Mouse (Mus musculus) thymus, postnatal 36 days (tissue): ENCODE results near the gene Tns3.

Experiments used
- DNase-seq, 2 experiments: peaks; one replicate each; pipeline ENCODE4 v3.0.0; 2022; ENCODE audit warnings: mixed read lengths in 2 of 2

Gene Tns3

DNA sequence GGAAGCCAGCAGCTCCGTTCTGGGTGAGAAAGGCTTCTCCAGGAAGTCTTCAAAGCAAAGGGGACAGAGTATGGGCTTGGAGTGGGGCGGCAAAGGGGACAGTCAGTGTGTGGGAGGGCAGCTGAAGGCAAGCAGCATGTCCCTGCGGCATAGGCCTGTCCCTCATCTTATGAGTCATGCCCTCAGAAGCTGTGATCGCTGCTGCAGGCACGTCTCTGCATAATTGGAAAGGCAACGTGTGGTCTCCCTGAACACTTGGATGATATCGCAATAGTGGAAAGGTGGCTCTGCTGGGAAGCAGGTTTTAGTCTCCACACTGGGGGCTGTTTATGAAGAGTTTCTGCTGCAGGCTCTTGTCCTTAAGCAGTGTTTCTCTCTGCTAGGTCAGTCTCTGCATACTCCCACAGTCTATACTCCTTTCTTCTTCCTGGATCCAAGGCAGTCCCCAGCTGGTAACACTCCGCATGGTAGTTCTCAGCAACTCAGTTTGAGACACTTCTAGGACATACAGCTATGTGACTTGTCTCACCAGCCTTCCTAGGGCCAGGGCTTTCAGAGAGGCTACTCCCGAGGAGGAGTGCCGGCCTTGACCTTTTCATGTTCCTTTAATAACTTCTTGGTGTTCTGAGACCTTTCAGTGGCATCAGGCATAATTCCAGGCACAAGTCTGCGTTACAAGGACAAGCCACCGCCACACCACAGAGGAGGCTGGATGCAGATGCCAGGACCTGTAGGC lies 14.1 kb upstream of the Tns3 start:
- DNase-seq: no peak

DNA sequence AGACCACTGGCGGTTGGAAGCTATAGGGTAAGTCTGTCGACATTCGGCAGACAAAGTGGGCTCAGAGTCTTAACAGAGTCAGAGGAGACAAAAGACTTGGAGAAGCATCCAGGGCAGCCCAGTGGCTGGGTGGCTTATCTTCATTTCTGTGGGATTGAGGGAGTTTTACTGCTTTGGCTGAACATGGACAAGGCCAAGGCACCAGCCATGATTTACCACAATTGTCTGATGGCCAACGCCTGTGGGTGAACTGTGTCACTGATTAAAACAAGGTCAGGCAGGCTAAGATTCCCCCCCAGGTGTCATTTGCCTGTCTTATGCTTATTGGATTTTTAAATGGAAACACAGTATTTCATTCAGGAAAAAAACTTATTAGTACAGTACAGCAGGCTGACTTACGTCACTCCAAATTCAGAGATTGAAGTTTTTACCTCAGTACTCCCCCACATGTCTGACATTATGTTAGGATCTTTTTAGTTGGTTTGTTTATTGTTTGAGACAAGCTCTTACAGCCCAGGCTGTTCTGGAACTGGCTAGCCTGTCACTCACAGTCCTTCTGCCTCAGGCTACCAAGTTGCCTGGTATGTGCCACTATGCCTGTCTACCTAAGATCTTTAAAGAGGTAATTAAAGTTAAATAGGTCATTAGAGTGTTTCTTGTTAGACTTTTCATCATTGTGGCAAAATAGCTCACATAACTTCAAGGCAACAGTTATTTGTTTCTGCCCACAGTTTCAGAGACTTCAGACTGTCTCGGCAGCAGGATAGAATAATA lies 11.6 kb upstream of the Tns3 start:
- no peak for DNase-seq

DNA sequence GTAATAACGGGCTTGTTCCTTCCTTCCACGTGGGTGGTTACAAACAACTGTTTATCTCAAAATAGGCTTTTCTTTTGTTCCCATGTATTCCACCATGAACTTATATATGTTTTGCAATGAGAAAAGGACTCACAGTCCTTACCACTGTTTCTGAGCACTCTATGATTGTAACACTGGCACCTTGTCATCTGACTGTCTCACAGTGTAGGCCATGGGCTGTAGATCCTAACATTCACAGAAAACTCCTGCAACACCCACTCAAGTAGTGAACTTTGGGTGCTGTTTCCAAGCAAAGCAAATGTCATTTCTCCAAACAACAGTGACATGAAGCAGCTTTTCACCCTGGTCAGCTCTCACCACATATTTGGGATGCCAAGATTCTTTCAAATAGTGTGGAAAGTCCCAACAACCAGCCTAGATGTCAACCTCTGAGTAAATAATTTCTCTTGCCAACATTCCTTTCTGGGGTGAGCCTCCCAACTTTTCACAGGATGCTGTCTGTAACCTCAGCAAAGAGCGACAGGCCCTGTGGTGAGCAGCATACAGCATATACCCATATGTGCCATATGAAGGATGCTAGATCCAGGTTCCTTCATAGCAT lies 10.3 kb upstream of the Tns3 start:
- no peak for DNase-seq

DNA sequence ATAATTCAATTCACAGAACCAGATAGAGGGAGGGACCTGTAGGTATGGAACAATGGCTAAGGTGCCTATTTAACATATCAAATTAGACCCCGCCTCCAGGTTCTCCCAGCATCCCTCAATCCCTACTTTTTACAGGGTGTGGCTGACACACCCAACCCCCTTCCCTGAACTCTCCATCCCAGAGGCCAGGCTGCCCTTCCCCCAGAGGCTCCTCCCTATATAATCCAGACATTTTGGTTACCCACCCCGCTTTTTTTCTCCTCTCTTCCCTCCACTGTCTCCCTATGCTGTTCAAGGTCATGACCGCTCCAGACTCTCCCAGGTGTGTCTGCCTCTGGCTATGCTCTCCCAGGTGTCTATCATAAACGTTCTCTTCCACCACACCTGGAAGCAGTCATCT lies 7.4 kb upstream of the Tns3 start:
- DNase-seq: no peak

DNA sequence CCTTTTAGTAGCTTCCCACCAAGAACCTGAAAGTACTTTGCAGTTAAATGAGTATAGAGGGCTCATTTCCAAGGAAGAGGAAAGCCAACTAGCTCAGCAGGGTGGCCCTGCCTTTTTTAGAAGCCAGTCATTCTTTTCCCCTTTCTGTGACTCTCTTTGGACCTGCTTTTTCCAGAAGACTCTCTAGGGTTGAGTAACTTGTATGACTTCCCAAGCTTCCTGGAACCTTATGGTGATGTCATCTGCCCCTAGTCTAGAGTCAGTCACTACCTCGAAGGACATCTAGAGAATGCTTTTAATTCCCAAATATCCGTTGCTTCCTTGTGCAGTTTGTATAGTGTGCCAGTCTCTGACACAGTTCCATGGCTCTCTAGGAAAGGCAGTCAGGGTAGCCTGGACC lies 4.8 kb upstream of the Tns3 start:
- DNase-seq: no peak

DNA sequence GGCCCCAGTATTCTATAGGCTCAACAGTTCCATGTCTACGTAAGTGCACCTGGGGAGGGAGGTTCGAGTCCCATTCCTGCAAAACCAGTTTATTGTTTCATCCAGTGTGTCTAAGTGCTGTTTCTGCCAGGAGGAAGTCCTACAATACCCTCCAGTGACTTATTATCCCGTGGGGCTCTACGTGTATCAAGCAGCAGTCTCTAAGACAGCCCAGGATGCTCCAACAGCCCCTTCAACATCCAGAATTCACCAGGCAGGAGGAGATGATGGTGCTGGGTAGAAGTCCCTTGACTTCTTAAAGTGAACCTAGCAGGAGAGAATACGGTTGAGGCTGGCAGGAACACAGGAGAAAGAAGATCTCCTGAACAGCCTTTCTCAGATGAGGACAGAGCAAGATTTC lies 462 bp upstream of the Tns3 start:
- no peak for DNase-seq

DNA sequence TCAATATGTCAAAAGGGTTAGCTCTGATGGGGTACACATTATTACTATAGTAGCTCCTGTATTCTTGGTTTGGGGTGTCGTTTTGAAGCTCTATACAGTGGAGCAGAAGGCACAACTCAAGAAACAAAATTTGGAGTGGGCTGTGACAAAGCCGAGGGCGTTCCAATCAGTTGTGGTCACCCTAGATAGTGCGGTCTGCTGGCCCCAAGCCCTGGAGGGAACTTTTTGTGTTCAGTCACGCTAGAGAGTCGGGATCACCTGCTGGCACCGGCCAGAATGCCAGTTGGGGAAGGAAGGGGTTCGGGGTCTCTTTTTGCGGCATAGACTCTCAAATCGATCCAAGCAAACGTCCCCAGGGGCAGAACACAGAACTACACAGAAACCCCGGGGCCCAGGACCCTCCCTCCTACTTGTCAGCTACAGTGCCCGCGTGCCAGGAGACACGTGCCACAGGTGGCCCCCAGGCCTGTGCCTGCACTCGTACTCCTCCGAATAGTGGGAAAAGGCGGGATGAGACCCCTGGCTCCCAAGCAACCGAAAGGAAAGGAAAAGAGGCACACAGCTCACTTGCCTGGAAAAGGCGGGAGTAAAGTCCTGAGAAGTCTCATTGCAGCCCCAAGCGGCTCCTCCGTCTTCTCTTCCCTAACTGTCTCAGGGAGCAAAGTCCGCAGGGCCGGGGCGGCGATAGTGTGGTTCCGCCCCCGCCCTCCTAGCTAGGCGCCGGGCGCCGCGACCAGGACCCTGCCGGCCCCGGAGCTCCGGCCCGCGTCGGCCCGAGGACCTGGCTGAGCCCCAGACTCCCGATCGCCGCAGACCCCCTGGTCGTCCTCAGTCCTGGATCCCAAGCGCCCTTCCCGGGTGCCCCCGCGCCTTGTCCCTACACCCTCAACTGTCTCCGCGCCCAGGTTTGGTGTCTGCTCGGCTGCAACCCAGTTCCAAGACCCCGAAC lies 617 bp downstream of the Tns3 start:
- DNase-seq: peak; percentile 58 to 60

DNA sequence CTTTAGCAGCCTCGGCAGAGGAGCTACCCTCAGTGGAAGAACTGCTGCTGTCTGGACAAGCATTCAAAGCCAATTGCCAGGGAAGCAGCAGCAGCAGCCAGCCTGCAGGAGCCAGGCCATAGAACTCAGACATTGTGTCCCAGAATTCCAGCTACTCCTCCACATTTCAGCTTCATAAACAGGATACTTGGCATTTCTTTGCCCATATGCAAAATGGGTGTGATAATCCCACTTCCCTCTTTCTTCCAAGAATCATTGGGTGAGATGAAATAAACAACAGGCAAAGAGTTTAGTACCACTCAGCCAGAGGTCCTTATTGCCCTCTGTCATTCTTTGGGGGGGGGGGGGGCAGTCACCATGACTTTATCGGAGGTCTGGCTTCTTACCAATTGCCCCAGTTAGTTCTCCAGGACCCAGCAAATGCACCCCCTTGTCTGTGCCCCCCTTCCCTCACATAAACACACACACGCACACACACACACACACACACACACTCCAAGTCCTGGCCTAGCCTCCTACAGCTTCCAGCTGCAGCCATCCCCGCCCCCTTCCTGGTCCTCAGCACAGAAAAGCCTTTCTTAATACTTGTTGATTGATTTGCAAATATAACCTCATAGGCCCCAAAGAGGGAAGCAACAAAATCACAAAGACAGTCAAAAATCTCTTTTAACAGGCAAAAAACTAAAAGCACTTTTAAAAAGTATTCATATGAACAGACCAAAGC lies 1.5 kb downstream of the Tns3 start:
- DNase-seq: no peak

DNA sequence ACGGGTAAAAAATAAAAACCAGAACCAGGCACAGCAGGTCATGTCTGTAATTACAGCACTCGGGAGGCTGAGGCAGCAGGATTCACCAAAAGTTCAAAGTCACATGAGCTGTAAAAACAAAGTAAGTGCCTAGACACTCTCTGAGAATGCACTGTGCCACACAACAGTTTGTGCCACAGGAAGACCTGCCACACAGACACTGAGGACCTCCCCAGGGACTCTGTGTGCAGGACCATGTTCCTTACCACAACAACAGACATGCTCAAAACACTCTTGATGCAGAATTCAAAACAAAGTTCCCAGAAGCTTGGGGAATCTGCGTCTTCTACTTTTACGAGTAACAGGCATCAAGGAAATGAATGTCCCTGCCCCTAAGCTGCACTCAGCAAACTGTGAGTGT lies 3.4 kb downstream of the Tns3 start:
- no peak for DNase-seq

DNA sequence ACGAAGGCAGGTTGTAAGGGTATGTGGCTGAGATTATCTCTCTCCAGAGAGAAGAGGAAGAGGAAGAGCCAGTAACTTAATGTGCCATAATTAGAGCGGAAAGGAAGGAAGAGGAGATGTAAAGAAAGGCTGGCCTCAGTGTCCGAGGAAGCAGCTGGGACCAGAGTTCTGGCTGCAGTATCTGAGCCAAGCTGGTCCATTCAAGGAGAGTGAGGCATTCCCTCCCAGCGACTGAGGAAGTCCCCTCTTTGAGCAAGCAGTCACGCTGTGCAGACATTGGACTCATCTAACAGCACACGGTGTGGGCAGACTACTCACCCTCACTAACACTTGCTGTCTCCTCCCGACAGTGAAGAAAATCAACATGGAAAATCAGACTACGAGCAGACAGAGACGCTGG lies 4.5 kb downstream of the Tns3 start:
- no peak for DNase-seq

DNA sequence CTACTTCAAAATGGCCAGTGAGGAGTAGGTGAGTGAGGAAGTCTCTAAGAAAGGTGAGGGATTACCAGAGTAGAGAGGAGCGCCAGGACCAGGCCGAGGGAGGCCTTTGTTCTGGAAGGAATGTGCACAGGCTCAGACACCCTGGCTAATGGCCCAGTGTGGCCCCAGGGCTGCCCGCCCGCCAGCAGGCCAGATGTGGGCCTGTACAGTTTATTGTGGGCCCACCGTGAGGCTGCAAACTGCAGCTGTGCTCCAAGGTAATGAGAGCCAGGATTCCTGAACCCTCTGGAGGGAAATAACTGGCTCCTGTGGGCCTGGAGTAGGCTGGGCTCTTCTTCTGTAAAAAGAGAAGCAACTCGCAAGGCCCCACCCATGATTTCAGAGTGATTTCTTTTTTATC lies 5.3 kb downstream of the Tns3 start:
- DNase-seq: no peak

DNA sequence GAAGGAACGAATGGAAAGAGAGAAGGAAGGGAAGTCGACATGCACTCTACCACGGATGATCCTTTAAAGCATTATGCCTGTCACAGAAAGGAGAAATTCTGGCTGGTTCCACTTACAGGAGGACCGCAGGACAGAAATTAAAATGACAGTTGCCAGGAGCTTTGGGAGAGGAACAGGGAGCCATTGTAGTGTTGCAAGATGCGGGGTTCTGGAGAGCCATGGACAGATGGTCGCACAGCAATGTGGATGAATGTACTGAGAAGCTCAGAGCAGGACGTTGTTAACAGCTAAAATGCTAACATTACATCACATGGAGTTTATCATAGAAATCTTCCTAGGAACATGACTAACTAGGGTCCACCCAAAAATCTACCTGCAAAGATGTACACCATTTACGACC lies 6.8 kb downstream of the Tns3 start:
- no peak for DNase-seq

DNA sequence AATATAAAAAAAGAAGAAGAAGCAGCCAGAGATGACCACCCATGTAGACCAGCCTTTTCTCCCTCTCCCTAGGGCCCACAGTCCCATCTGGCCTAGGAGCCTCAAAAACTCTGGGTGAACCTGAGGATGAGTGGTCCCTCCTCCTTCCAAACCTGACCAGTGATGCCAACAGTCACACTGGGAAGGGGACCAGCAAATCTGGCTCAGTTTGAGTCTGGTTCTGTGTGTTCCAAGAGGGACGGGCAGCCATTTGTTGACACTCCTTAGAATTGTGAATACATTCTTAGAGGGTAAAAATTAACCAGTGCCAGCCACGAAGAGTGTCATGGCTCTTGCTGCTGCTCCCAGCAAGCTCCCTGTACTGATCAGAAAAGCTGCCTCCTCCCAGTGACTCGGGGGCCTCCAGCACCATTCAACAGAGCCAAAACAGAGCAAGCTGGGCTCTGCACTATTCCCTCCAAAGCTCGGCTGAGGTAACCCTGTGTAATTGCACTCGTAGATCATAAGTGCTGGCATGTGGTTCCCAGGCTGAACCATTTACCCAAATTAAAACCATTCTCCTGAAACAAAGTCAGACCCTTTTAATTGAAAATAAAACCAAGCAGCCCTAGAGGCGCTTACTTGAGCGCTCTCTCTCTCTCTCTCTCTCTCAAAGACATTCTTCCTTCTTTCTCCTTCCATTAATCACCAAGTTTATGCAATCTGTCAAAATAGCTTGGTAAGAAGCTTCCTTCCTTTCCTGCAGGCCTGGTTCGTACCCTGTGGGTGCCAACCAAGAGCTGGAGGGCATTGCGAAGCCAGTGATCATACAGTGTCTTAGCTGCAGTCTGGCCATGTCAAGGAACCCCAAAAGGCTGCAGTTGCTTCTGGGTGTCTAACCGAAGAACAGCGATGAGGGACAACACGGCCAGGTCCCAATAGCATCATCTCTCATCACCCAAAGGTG lies 7.6 kb downstream of the Tns3 start:
- no peak for DNase-seq

DNA sequence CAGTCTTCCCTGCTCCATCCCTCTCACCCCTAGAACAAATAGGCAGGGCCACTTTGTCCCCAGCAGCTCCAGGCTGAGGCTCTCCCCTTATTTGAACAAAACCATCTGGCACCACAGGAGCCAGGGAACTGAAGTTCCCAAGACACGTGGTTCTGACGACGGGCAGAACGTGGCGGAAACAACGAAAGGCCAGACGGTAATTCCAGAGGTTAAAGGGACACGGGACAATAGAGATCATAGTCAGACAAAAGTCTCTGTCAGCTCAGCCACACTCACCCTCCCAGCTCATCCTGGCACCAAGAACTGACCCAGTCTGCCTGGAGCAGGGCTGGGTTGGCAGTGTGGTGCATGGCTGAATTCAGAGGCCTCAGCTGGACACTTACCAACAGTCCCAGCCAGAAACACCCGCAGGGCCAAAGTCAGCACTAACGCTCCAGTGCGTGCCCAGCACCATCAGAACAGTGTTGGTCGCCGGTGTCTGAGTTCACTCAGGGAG lies 10.5 kb downstream of the Tns3 start:
- no peak for DNase-seq

DNA sequence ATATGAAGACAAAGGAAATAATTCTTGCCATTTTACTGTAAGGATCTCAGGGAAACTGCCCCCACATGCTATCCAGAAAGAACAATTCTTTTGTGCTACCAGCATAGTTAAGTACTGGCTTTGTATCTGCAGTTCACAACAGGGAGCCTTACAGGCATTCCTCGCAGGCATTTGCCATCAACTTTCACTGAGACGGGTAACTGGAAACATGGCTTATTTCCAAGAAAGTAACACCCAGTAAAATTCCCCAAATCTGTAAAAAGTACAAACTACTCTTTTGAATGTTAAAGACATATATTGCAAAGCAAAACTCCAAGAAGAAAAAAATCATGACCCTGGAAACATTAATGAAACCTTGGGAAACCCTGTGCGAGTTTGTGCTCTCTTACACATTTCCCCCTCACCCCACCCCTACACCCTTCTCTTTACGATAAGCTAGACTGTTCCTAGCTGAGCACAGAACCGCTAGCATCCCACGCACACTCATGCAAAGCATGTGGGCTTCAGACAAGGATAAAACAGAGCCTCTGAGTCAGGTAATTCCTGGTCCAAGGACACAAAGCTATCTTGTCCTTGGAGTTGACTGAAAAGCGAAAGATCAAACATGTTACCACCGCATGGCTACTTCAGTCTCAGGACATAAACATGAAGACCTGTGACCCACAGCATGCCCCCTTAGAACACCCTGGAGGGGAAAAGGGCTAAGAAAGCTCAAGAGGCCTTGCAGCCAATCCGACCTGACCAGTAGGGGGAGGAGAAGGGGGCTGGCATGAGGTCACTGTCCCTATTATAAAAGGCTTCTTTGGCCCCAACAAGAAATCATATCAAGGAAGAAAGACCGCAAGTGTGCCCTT lies 11.3 kb downstream of the Tns3 start:
- DNase-seq: no peak

DNA sequence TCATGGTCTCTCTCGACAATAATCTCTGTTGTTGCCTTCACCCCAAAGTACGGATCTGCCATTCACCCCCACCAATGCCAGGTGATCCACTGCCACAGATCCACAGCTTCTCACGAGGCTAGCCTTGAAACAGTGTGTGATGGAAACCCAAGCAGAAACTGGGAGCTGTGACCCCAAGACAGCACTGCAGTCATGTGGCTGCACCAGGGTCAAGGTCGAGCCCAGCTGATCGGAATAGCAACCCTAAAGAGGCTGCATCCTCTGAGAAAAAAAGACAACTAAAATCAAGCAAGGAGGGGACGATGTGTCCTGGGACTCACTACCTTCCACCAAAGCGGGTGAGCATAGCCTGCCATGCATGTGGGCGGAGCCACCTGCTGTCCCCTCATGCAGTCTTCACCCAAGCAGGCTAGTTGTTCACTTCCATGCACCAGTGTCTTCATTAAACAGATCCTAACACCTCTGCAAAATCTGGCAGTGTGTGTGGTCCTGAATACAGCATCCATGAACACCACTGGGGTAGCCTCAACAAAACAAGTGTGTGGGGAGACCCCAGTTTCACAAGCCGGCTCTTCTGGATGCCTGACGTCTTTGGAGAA lies 12.1 kb downstream of the Tns3 start:
- no peak for DNase-seq

DNA sequence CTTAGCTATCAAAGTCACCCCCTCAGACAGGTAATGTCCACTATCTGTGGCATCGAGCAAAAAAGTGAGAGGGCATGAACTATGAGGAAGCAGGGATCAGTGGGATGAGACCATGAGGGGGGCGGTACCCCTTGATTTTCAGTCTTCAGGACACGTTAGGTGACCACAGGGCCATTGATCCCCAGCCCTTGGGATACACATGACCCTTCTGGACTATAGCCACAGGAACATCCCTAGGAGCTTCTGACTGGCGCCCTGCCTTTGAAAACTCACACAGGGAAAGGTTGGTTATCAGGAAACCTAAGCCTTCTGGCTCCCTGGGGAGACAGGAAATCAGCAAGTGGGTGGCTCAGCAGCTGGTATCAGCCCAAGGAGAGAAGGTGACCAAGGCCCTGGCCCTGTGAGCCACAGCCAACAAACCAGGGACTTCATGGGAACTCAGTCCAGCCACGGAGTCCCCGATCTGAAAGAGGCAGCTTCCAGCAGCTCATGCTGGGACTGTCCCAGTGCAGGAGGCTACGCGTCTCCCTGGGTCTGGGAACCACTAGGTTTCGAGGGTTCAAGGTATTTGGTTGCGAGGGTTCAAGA lies 12.8 kb downstream of the Tns3 start:
- DNase-seq: no peak

DNA sequence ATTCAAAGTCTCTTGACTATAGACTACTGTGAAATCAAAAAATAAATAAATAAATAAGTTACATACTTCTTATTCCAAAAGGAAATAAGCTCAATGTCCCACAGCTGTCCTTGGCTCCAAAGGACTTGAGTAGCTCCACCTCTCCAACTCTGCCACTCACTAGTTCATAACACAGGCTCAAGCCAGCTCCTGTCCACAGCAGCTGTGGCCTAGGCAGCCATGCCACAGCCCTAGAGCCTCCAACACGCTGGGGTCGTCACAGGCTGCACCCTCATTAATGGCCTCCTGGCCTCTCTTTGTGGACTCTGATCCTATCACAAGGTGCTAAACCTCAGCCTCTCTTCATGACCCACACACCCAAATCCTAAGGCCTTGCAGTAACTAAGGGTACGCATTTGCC lies 18.7 kb downstream of the Tns3 start:
- DNase-seq: no peak

DNA sequence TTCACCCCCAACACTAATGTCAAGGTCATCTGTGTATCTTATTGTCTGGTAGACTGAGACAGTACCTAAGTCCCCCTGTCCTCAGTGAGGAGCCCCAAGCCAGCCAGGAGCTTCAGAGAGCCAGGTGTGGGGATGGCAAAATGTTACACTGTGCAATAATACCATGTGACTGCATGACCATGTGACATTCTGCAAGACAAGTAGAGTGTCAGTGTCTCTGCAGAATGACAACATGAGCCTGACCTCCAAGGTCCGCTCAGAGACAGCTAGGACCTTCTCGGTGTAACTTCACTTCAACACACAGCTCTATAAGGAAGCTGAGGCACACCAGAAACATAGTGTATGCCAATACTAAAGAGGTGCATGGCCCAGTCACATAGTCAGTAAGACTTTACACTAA lies 20.1 kb downstream of the Tns3 start:
- no peak for DNase-seq
